Mouse (Mus musculus) hindbrain, embryonic 13.5 days (tissue): ENCODE data around the gene E2f2. TPM values are rescaled to one million over a fixed set of nuclear protein-coding genes. Genes with fewer than 3 reads are reported as not detected.

Experiments used
- ATAC-seq: fragments of 200-750 bp; cut with Nextera tagmentation; 2 replicates; pipeline ENCODE4 v1.8.0; 2017; ENCODE audit warnings: moderate TSS enrichment; ENCODE audit not compliant: low FRiP score
- H3K27ac ChIP-seq: fragments of 300-500 bp; sonication (generic); 2 replicates; pipeline ENCODE4 v1.5.1; 2015; ENCODE audit warnings: inconsistent platforms, mild to moderate bottlenecking, moderate library complexity
- H3K27me3 ChIP-seq: fragments of 300-500 bp; sonication (generic); 2 replicates; pipeline ENCODE4 v1.6.1; 2015; ENCODE audit warnings: mild to moderate bottlenecking, inconsistent platforms
- H3K36me3 ChIP-seq: fragments of 300-500 bp; sonication (generic); 2 replicates; pipeline ENCODE4 v1.6.1; 2015; ENCODE audit warnings: mild to moderate bottlenecking, inconsistent platforms
- H3K4me1 ChIP-seq: fragments of 300-500 bp; sonication (generic); replicated peaks from 2 replicates; pipeline ENCODE4 v1.6.1; 2015; ENCODE audit warnings: inconsistent platforms
- H3K4me2 ChIP-seq: fragments of 300-500 bp; sonication (generic); 2 replicates; pipeline ENCODE4 v1.6.1; 2015; ENCODE audit warnings: inconsistent platforms, mild to moderate bottlenecking, moderate library complexity
- H3K4me3 ChIP-seq: fragments of 300-500 bp; sonication (generic); 2 replicates; pipeline ENCODE4 v1.5.1; 2015; ENCODE audit warnings: mild to moderate bottlenecking, inconsistent platforms
- H3K9ac ChIP-seq: fragments of 300-500 bp; sonication (generic); 2 replicates; pipeline ENCODE4 v1.6.1; 2015; ENCODE audit warnings: mild to moderate bottlenecking, inconsistent platforms
- H3K9me3 ChIP-seq: fragments of 300-500 bp; sonication (generic); 2 replicates; pipeline ENCODE4 v1.6.1; 2016; ENCODE audit warnings: inconsistent platforms
- WGBS: fragments of 180-500 bp; shearing (Covaris S2); methylation state at CpG from one replicate; pipeline ENCODE4 v1.1.7; 2015; 5-methylcytosine and 5-hydroxymethylcytosine counted together
- polyA plus RNA-seq: library from polyadenylated mRNA; unstranded; fragments of >200 nt; fragmentation: Nextera tagmentation; extraction: Ambion mirVana; gene quantifications from 2 replicates; pipeline ENCODE4 v1.2.1, GENCODE M21; 2015

The E2f2 gene
- polyA plus RNA-seq, 1 experiment from 2014 or later = 2.7 TPM

DNA sequence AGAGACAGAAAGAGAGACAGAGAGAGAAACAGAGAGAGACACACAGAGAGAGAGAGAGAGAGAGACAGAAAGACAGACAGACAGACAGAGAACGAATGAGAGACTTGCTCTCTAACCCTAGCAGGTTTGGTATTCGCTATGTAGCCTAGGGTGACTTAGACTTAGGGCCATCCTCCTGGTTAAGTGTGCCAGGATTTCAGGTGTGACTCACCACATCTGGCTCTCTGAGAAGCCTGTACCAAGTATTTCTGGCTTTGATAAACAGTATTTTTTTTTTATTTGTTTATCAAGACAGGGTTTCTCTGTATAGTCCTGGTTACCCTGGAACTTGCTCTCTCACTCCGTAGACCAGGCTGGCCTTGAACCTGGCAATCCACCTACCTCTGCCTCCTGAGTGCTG is 4.5 kb upstream of the E2f2 start:
- Histone ChIP-seq H3K4me3 (no peak overlapping the region), H3K27ac (no peak overlapping the region), H3K9me3 (no peaks in the 10 kb centered on the region), H3K9ac (no peak overlapping the region), H3K4me1 (peaks cover 16% of the 10 kb centered on the region), H3K36me3 (no peaks in the 10 kb centered on the region), H3K4me2 (no peak overlapping the region), H3K27me3 (no peaks in the 10 kb centered on the region)
- 91% methylated on average over 3 of the region's 3 CpGs for WGBS
- no peak for ATAC-seq

- H3K4me1 ChIP-seq = peaks cover 30% of the 10 kb centered on the region
- H3K4me2 ChIP-seq = no peak overlapping the region
- no peak for ATAC-seq
- no peak overlapping the region for H3K27ac ChIP-seq
- H3K9me3 ChIP-seq = no peaks in the 10 kb centered on the region
- H3K27me3 ChIP-seq = peaks cover 13% of the 10 kb centered on the region
- WGBS = 89% methylated on average over 4 of the region's 4 CpGs
- no peak overlapping the region for H3K4me3 ChIP-seq
- no peak overlapping the region for H3K9ac ChIP-seq
- no peaks in the 10 kb centered on the region for H3K36me3 ChIP-seq
Observed at GRCm38 (mm10) chr4:136170401-136170800, 1.8 kb upstream of the E2f2 start.

DNA sequence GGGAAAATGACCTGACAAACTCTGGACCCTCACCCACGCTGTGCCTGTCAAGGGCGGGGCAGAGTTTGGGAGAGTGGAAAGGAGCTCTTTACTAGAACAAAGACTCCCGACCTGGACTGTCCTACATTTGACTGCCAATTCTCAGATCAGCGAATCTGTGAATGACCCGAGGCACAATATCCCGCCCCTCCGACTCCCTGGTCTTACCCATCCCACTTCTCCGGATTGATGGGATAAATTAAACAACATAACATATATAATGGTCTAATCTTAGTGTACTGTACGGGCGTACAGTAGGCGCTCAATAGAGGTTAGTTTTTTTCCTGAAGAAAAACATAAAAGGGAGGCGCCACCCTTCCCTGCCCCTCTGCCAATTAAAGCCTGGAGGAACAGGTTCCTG is 739 bp upstream of the E2f2 start:
- H3K4me1 ChIP-seq = peaks cover 38% of the 10 kb centered on the region
- H3K4me3 ChIP-seq = peak overlapping the region; percentile 62
- peak overlapping the region; percentile 100 for H3K4me2 ChIP-seq
- H3K9me3 ChIP-seq = no peaks in the 10 kb centered on the region
- ATAC-seq = 0 out of 2 replicates have a peak, but pooled peaks have one; percentile 44
- H3K36me3 ChIP-seq = no peaks in the 10 kb centered on the region
- peaks cover 13% of the 10 kb centered on the region for H3K27me3 ChIP-seq
- peak overlapping the region; percentile 71 for H3K9ac ChIP-seq
- WGBS = 15% methylated on average over 12 of the region's 12 CpGs
- H3K27ac ChIP-seq = no peak overlapping the region

DNA sequence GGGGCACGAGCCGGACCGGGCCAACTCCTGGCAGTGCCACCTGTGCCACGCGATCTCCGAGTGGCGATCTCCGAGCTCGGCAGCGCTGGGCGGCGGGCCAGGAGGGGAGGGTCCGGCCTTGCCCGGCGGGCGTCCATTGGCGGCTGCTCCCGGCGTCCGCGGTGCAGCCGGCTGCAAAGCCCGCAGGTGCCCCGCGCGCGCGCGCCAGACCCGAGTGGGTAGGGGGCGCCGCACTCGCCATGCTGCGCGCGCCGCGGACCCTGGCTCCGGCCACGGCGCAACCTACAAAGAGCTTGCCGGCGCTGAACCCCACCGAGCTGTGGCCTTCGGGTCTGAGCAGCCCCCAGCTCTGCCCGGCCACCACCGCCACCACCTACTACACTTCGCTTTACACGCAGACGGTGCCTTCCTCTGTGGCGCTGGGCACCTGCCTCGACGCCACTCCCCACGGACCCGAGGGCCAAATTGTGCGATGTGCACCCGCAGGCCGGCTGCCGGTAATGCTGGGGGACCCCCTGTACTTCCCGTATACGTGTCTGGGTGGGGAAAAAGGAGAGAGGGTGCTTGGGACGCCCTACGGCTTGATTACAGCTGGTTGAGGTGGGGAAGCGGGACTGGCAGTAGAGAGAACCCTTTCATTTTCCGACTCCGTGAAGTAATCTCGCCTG is 482 bp downstream of the E2f2 start:
- Histone ChIP-seq H3K27ac (no peak overlapping the region; the same call in 1 of the 2 replicates), H3K4me3 (peak overlapping the region; percentile 62), H3K4me2 (peak overlapping the region; percentile 100), H3K36me3 (no peaks in the 10 kb centered on the region), H3K27me3 (peaks cover 13% of the 10 kb centered on the region), H3K9me3 (no peaks in the 10 kb centered on the region), H3K4me1 (peaks cover 48% of the 10 kb centered on the region), H3K9ac (peak overlapping the region; percentile 70)
- WGBS = under 1% methylated on average over 49 of the region's 67 CpGs
- peak; percentile 47; the same call in 1 of the 2 replicates for ATAC-seq

DNA sequence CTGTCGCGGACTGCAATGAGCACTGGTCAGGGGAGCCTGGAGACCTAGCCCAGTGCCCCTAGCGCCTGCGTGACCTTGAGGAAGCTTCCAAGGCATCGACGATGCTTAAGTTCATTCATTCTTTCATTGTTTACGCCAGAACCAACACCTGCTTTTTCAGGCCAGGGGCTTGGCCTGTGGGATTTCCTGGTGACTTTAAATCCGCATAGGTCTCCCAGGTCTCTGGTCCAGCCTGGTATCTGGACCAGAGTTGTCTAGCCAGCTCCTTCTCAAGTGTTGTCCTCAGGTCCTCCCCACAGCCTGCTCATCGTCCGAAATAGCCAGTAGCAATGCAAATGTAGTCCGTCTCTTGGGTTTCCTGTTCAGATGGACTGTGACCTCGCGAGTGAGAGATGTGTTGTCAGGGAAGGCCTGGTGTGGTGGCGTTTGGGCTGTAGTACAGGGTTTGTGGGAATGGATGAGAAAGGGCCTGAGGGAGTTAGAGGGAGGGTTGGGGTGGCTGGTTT is 1.1 kb downstream of the E2f2 start:
- Histone ChIP-seq H3K4me2 (peak overlapping the region; percentile 100), H3K27ac (no peak overlapping the region), H3K36me3 (no peaks in the 10 kb centered on the region), H3K9me3 (no peaks in the 10 kb centered on the region), H3K27me3 (peaks cover 13% of the 10 kb centered on the region), H3K4me3 (peak overlapping the region; percentile 62), H3K9ac (peak overlapping the region; percentile 70), H3K4me1 (peaks cover 54% of the 10 kb centered on the region)
- no peak for ATAC-seq
- 2% methylated on average over 14 of the region's 14 CpGs for WGBS

DNA sequence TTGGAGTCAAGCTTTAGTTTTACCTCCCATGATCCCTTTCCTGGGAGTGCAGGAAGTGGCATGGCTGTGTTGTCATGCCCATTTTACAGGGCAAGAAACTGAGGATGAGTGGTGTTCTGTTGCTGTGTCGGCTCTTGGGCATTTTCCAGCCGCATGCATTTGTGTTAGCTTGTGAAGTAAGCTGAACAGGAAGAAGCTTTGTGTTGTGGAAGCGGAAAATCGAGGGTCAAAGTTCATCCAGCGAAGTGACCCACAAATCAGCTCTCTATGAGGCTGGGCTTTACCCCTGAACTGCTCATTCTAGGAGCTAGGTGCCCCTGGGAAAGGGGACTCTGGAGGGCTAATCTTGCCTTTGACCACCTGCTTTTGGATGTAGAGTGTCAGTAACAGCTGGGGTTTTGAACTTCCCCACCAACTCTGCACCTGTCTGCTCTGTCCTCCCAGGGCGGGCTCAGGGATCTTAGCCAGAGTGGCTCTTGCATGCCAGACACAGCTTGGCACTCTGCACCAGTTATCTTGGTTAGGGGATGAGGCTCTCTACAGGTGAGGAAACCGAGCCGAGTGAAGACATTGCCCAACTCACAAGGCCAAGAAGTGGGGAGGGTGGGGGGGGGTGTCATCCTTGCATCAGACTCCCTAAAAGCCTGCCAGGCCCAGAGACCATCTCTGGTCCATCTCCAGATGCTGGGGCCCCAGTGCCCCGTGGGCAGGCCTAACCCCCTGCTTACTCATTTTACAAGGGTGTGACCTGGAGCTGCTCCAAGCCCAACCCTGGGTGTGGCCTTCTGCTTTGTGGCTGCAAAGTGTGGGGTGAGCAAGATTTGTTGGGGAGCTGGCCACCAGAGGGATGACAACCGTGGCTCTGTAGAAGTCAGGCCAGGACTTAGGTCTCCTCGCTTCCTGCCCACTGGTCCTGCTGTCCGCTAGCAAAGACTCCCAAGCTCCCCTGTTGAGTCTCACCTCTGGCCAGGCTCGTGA is 2.3 kb downstream of the E2f2 start:
- Histone ChIP-seq H3K4me3 (no peak overlapping the region), H3K27ac (no peak overlapping the region), H3K27me3 (peaks cover 13% of the 10 kb centered on the region), H3K36me3 (no peaks in the 10 kb centered on the region), H3K4me2 (peak overlapping the region; percentile 100; the same call in 1 of the 2 replicates), H3K9me3 (no peaks in the 10 kb centered on the region), H3K9ac (no peak overlapping the region), H3K4me1 (peaks cover 54% of the 10 kb centered on the region)
- no peak for ATAC-seq
- WGBS = 63% methylated on average over 13 of the region's 13 CpGs

GRCm38 (mm10) chr4:136176022-136176552 is 3.9 kb downstream of the E2f2 start:
- 73% methylated on average over 10 of the region's 10 CpGs for WGBS
- Histone ChIP-seq H3K4me3 (no peak overlapping the region), H3K9ac (peak overlapping the region; percentile 53; the same call in 1 of the 2 replicates), H3K4me2 (no peak overlapping the region), H3K9me3 (no peaks in the 10 kb centered on the region), H3K27me3 (peaks cover 13% of the 10 kb centered on the region), H3K27ac (no peak overlapping the region), H3K36me3 (no peaks in the 10 kb centered on the region), H3K4me1 (peaks cover 69% of the 10 kb centered on the region)
- ATAC-seq = no peak

DNA sequence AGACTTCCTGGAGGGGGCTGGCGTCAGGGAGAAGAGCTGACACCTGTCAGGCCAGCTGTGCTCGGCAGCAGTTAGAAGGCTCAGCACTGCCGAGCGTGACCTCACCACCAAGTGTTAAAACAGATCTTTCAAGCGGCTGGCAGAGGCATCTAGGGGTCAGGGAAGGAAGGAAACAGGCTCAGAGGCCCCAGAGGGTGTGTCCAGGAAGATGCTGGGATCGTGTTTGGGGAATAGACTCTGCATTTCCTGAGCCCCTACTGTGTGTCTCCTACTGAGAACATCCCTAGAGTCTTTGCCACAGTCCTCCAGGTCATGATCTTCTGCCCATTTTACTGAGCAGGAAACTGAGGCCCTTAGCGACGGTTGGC is 5.0 kb downstream of the E2f2 start:
- no peaks in the 10 kb centered on the region for H3K36me3 ChIP-seq
- WGBS = 39% methylated on average over 8 of the region's 8 CpGs
- no peak overlapping the region for H3K4me3 ChIP-seq
- peaks cover 63% of the 10 kb centered on the region for H3K4me1 ChIP-seq
- peak overlapping the region; percentile 62 for H3K27ac ChIP-seq
- no peak for ATAC-seq
- H3K9ac ChIP-seq = no peak overlapping the region
- peaks cover 13% of the 10 kb centered on the region for H3K27me3 ChIP-seq
- H3K4me2 ChIP-seq = no peak overlapping the region
- no peaks in the 10 kb centered on the region for H3K9me3 ChIP-seq

- Histone ChIP-seq H3K4me2 (no peak overlapping the region), H3K27ac (peak overlapping the region; percentile 62), H3K9me3 (no peaks in the 10 kb centered on the region), H3K36me3 (no peaks in the 10 kb centered on the region), H3K4me1 (peaks cover 57% of the 10 kb centered on the region), H3K4me3 (no peak overlapping the region), H3K27me3 (peaks cover 12% of the 10 kb centered on the region), H3K9ac (peak overlapping the region; percentile 11)
- no peak for ATAC-seq
- 38% methylated on average over 11 of the region's 11 CpGs for WGBS
Observed at GRCm38 (mm10) chr4:136177612-136178474, 5.6 kb downstream of the E2f2 start.

GRCm38 (mm10) chr4:136178475-136178921 is 6.3 kb downstream of the E2f2 start:
- ATAC-seq = no peak
- Histone ChIP-seq H3K36me3 (no peaks in the 10 kb centered on the region), H3K9ac (no peak overlapping the region), H3K4me3 (no peak overlapping the region), H3K4me1 (peaks cover 51% of the 10 kb centered on the region), H3K27me3 (peaks cover 6% of the 10 kb centered on the region), H3K9me3 (no peaks in the 10 kb centered on the region), H3K4me2 (no peak overlapping the region), H3K27ac (peak overlapping the region; percentile 62; the same call in 1 of the 2 replicates)
- WGBS = 87% methylated on average over 12 of the region's 12 CpGs

GRCm38 (mm10) chr4:136179456-136179855 is 7.3 kb downstream of the E2f2 start:
- Histone ChIP-seq H3K4me1 (peaks cover 42% of the 10 kb centered on the region), H3K4me3 (no peak overlapping the region), H3K27me3 (no peaks in the 10 kb centered on the region), H3K4me2 (peak overlapping the region; percentile 57), H3K36me3 (no peaks in the 10 kb centered on the region), H3K9me3 (no peaks in the 10 kb centered on the region), H3K9ac (no peak overlapping the region), H3K27ac (no peak overlapping the region)
- WGBS = 89% methylated on average over 7 of the region's 7 CpGs
- no peak for ATAC-seq
